Mouse (Mus musculus) brown adipose tissue, adult 24 weeks (tissue): ENCODE results near the gene March4. TPM values are rescaled to one million over a fixed set of nuclear protein-coding genes. Genes with fewer than 3 reads are reported as not detected.

Experiments
- H3K27ac ChIP-seq: fragments of 200-500 bp; replicated peaks from 2 replicates; pipeline ENCODE4 v1.5.1; 2012; ENCODE audit warnings: low read depth, mild to moderate bottlenecking, low read length
- H3K4me1 ChIP-seq: fragments of 200-500 bp; 2 replicates; pipeline ENCODE4 v1.6.1; 2012; ENCODE audit warnings: low read length, mixed read lengths; ENCODE audit not compliant: control insufficient read depth, insufficient read depth, insufficient read length
- H3K4me3 ChIP-seq: fragments of 200-500 bp; 2 replicates; pipeline ENCODE4 v1.5.1; 2012; ENCODE audit warnings: low read depth, mild to moderate bottlenecking, low read length, moderate library complexity; ENCODE audit not compliant: insufficient read depth
- polyA plus RNA-seq: library from polyadenylated mRNA; stranded (reverse); fragments of >200 nt; gene quantifications from 2 replicates; pipeline ENCODE4 v1.2.4, GENCODE M21; 2012; ENCODE audit not compliant: missing spikeins, insufficient read depth, insufficient read length

March4 gene
- polyA plus RNA-seq, 1 experiment: not detected

GRCm38 (mm10) chr1:72406505-72407079 lies 130.1 kb downstream of the March4 start:
- Histone ChIP-seq H3K27ac (no peak overlapping the region), H3K4me3 (no peak overlapping the region), H3K4me1 (no peaks in the 10 kb centered on the region)

GRCm38 (mm10) chr1:72401331-72402069 lies 135.2 kb downstream of the March4 start:
- Histone ChIP-seq H3K27ac (no peak overlapping the region), H3K4me3 (no peak overlapping the region), H3K4me1 (no peaks in the 10 kb centered on the region)

GRCm38 (mm10) chr1:72400616-72401015 lies 136.1 kb downstream of the March4 start:
- H3K4me1 ChIP-seq: no peaks in the 10 kb centered on the region
- no peak overlapping the region for H3K4me3 ChIP-seq
- no peak overlapping the region for H3K27ac ChIP-seq

- Histone ChIP-seq H3K4me3 (no peak overlapping the region), H3K4me1 (no peaks in the 10 kb centered on the region), H3K27ac (no peak overlapping the region)
Measured at GRCm38 (mm10) chr1:72399720-72400401, 136.9 kb downstream of the March4 start.

- Histone ChIP-seq H3K4me3 (no peak overlapping the region), H3K4me1 (no peaks in the 10 kb centered on the region), H3K27ac (no peak overlapping the region)
Measured at GRCm38 (mm10) chr1:72390420-72390819, 146.3 kb downstream of the March4 start.

- no peaks in the 10 kb centered on the region for H3K4me1 ChIP-seq
- H3K4me3 ChIP-seq: no peak overlapping the region
- H3K27ac ChIP-seq: no peak overlapping the region
Measured at GRCm38 (mm10) chr1:72383651-72384050, 153.1 kb downstream of the March4 start.

GRCm38 (mm10) chr1:72383056-72383455 lies 153.7 kb downstream of the March4 start:
- H3K4me3 ChIP-seq: no peak overlapping the region

GRCm38 (mm10) chr1:72380544-72380943 lies 156.2 kb downstream of the March4 start:
- Histone ChIP-seq H3K4me1 (no peaks in the 10 kb centered on the region), H3K4me3 (no peak overlapping the region), H3K27ac (no peak overlapping the region)

More at GRCm38 (mm10) chr1:72383056-72383455, 153.7 kb downstream of the March4 start:
- Histone ChIP-seq H3K27ac (no peak overlapping the region), H3K4me1 (no peaks in the 10 kb centered on the region)

GRCm38 (mm10) chr1:72379752-72380353 lies 156.9 kb downstream of the March4 start:
- Histone ChIP-seq H3K4me3 (no peak overlapping the region), H3K4me1 (no peaks in the 10 kb centered on the region), H3K27ac (no peak overlapping the region)

- no peak overlapping the region for H3K27ac ChIP-seq
- H3K4me1 ChIP-seq: no peaks in the 10 kb centered on the region
- H3K4me3 ChIP-seq: no peak overlapping the region
Measured at GRCm38 (mm10) chr1:72378151-72378550, 158.6 kb downstream of the March4 start.

Other genes with a start within 250 kb of the March4 start
- gene Xrcc5, start 229.5 kb downstream of the March4 start, polyA plus RNA-seq: 6.1 and 11.2 TPM in 2 replicates
- gene Smarcal1, start 46.3 kb upstream of the March4 start, polyA plus RNA-seq: 11.8 and 13.9 TPM in 2 replicates
- not detected in 2 replicates for gene Ankar, start 163.6 kb upstream of the March4 start, polyA plus RNA-seq
- gene Rpl37a, start 174.4 kb upstream of the March4 start, polyA plus RNA-seq: 292 and 293 TPM in 2 replicates